Mouse (Mus musculus): ENCODE results near the gene Tas1r3. TPM values are rescaled to one million over a fixed set of nuclear protein-coding genes. Genes with fewer than 3 reads are reported as not detected.

Tas1r3 gene
- 1.3 TPM for total RNA-seq (2023)

GRCm38 (mm10) chr4:155863001-155863400 lies at the start of gene Tas1r3:
Gene Tas1r3 (minus strand): TSS chr4:155863362.

GRCm38 (mm10) chr4:155891551-155892001 lies 28.4 kb upstream of the Tas1r3 start, which contains the start of the genes Pusl1 and Acap3:
Gene Pusl1 (minus strand): TSS chr4:155891781.
Gene Acap3 (plus strand): TSS chr4:155891822.

GRCm38 (mm10) chr4:155869317-155870033 lies 6.3 kb upstream of the Tas1r3 start, which contains the start of the genes Cptp and Ints11:
Gene Cptp (minus strand): TSS chr4:155869440.
Gene Ints11 (plus strand): TSS chr4:155869546.

GRCm38 (mm10) chr4:155846871-155847578 lies 16.1 kb downstream of the Tas1r3 start, which contains the start of gene Dvl1:
Gene Dvl1 (plus strand): TSS chr4:155847402.

GRCm38 (mm10) chr4:155839483-155839910 lies 23.7 kb downstream of the Tas1r3 start, which contains the start of gene Mxra8:
Gene Mxra8 (plus strand): TSS chr4:155839680.

GRCm38 (mm10) chr4:155831205-155831766 lies 31.9 kb downstream of the Tas1r3 start, which contains the start of gene Aurkaip1:
Gene Aurkaip1 (plus strand): TSS chr4:155831272.

GRCm38 (mm10) chr4:155811929-155812664 lies 51.1 kb downstream of the Tas1r3 start, which contains the start of gene Ccnl2:
Gene Ccnl2 (plus strand): TSS chr4:155812489.

Other genes with a start within 250 kb of the Tas1r3 start
- 173 TPM for gene Cdk11b, start 238.5 kb downstream of the Tas1r3 start, total RNA-seq (2023)
- gene Gm10563, start 218.0 kb downstream of the Tas1r3 start, total RNA-seq (2023), result not detected
- gene Mmp23, start 210.0 kb downstream of the Tas1r3 start, total RNA-seq (2023), result not detected
- 43.4 TPM for gene Mib2, start 194.2 kb downstream of the Tas1r3 start, total RNA-seq (2023)
- 6.3 TPM for gene Fndc10, start 169.0 kb downstream of the Tas1r3 start, total RNA-seq (2023)
- gene Ssu72, start 158.6 kb downstream of the Tas1r3 start, total RNA-seq (2023), result 66.8 TPM
- 0.46 TPM for gene Tmem240, start 128.6 kb downstream of the Tas1r3 start, total RNA-seq (2023)
- 54.1 TPM for gene Atad3a, start 102.3 kb downstream of the Tas1r3 start, total RNA-seq (2023)
- gene Vwa1, start 88.7 kb downstream of the Tas1r3 start, total RNA-seq (2023), result not detected
- not detected for gene Tmem88b, start 77.5 kb downstream of the Tas1r3 start, total RNA-seq (2023)
- not detected for gene Ankrd65, start 72.9 kb downstream of the Tas1r3 start, total RNA-seq (2023)
- 42.1 TPM for gene Mrpl20, start 60.5 kb downstream of the Tas1r3 start, total RNA-seq (2023)
- 224 TPM for gene Ccnl2, start 50.9 kb downstream of the Tas1r3 start, total RNA-seq (2023)
- 77.3 TPM for gene Aurkaip1, start 32.1 kb downstream of the Tas1r3 start, total RNA-seq (2023)
- gene Mxra8, start 23.7 kb downstream of the Tas1r3 start, total RNA-seq (2023), result 2.2 TPM
- gene Dvl1, start 16.0 kb downstream of the Tas1r3 start, total RNA-seq (2023), result 65.7 TPM
- gene Cptp, start 6.1 kb upstream of the Tas1r3 start, total RNA-seq (2023), result 16.1 TPM
- 63.0 TPM for gene Ints11, start 6.2 kb upstream of the Tas1r3 start, total RNA-seq (2023)
- gene Pusl1, start 28.4 kb upstream of the Tas1r3 start, total RNA-seq (2023), result 46.0 TPM
- 48.0 TPM for gene Acap3, start 28.5 kb upstream of the Tas1r3 start, total RNA-seq (2023)
- 114 TPM for gene Ube2j2, start 80.5 kb upstream of the Tas1r3 start, total RNA-seq (2023)
- gene C1qtnf12, start 99.0 kb upstream of the Tas1r3 start, total RNA-seq (2023), result 3.1 TPM
- gene B3galt6, start 129.3 kb upstream of the Tas1r3 start, total RNA-seq (2023), result 2.8 TPM
- gene Sdf4, start 129.5 kb upstream of the Tas1r3 start, total RNA-seq (2023), result 167 TPM
- 15.7 TPM for gene Tnfrsf4, start 150.5 kb upstream of the Tas1r3 start, total RNA-seq (2023)
- 28.4 TPM for gene Tnfrsf18, start 162.8 kb upstream of the Tas1r3 start, total RNA-seq (2023)
- not detected for gene Ttll10, start 196.1 kb upstream of the Tas1r3 start, total RNA-seq (2023)
- gene 9430015G10Rik, start 246.6 kb upstream of the Tas1r3 start, total RNA-seq (2023), result 47.3 TPM

Measured in CD8-positive naive resting alpha-beta T cell, adult 57 days (primary cell).